Mouse (Mus musculus): ENCODE measurements around the gene Pgm2.

GRCm38 (mm10) chr5:64156579-64156978 is 63.8 kb downstream of the Pgm2 start:
- TF ChIP-seq CTCF (IDR thresholded peaks at IDR 0.05; ENCODE audit: low read depth) (no peak), EP300 (IDR thresholded peaks at IDR 0.05; ENCODE audit: low read depth) (no peak)

Data from heart, postnatal 0 days (tissue).